Comparison of ENCODE assay signal across 9 mouse cellular contexts in the genomic region with DNA sequence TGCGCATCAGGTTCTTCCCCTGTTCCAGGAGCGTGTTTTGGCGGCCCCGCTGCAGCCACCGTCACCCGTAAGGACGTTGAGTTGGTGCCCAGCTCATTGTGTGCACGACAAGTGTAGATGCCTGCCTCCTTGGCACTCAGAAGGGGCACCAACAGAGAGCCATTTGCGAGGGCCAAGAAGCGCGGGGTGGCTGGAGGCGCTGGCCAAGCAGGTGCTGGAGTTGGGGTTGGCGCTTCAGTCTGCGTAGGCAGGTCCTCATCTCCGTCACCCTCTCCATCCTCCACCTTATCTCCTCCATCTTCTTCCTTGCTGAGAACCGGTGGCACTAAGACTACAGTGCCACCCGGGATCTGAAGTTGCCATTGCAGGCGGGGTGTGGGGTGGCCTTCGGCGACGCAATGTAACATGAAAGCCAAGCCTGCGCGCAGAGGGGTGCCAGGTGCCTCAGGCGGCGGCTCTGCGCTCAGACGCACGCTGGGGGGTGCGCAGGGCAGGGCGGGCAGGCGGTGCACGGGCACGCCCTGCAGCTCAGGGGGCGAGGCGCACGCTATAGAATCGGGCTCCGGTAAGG. TPM values are rescaled to one million over a fixed set of nuclear protein-coding genes. Genes with fewer than 3 reads are reported as not detected.
DNase-seq lines count a peak whose midpoint lies in the region; ATAC-seq lines count a peak whose summit lies in the region.
"Had no signal": no experiment of that assay in that cellular context is flagged by ENCODE, and none has a peak within 500 bp of the region (broad histone marks: within the 10 kb centered on the region; RNA-seq: fewer than 3 reads in every experiment).

No protein-coding gene starts in this region.

- intact Hi-C loops in left cerebral cortex, postnatal 14 days (cut with DNase I): no loop called here

- H3K9ac ChIP-seq in forebrain, embryonic 13.5 days: peak overlapping the region; percentile 75
- peak overlapping the region; percentile 64 for H3K9ac ChIP-seq in midbrain, embryonic 12.5 days (replicated peaks)

- no peaks in the 10 kb centered on the region for H3K9me3 ChIP-seq in forebrain, embryonic 13.5 days (replicated peaks)
- H3K9me3 ChIP-seq in midbrain, embryonic 12.5 days: no peaks in the 10 kb centered on the region

- peak overlapping the region; percentile 93 for H3K27ac ChIP-seq in forebrain, embryonic 13.5 days
- H3K27ac ChIP-seq in midbrain, embryonic 12.5 days (replicated peaks): peak overlapping the region; percentile 88

- H3K36me3 ChIP-seq in forebrain, embryonic 13.5 days (ENCODE audit: poor library complexity, severe bottlenecking): peaks cover 20% of the 10 kb centered on the region; the same call in 1 of the 2 replicates
- H3K36me3 ChIP-seq in midbrain, embryonic 12.5 days: no peaks in the 10 kb centered on the region

- peaks cover 92% of the 10 kb centered on the region for H3K4me1 ChIP-seq in forebrain, embryonic 13.5 days
- H3K4me1 ChIP-seq in midbrain, embryonic 12.5 days: peaks cover 86% of the 10 kb centered on the region

- no peak for ATAC-seq in forebrain, embryonic 13.5 days
- ATAC-seq in midbrain, embryonic 12.5 days (ENCODE audit: low FRiP score, low read depth): no peak

- peak overlapping the region; percentile 75 for H3K4me2 ChIP-seq in forebrain, embryonic 13.5 days
- peak overlapping the region; percentile 52 for H3K4me2 ChIP-seq in midbrain, embryonic 12.5 days (replicated peaks)

- peak overlapping the region; percentile 44 for H3K4me3 ChIP-seq in forebrain, embryonic 13.5 days
- H3K4me3 ChIP-seq in midbrain, embryonic 12.5 days: peak overlapping the region; percentile 42

- peaks cover 98% of the 10 kb centered on the region for H3K27me3 ChIP-seq in forebrain, embryonic 13.5 days
- peaks cover 100% of the 10 kb centered on the region for H3K27me3 ChIP-seq in midbrain, embryonic 12.5 days

- DNase-seq in left cerebral cortex, postnatal 14 days (ENCODE audit: low spot score in 2 of 2): peak; percentile 55 to 72
- DNase-seq in left cerebral cortex, adult 11 months (ENCODE audit: low spot score): no peak
- DNase-seq in cerebellum, postnatal 10 days: peak; percentile 83 to 92
- DNase-seq in urinary bladder, postnatal 14 days (ENCODE audit: low spot score): no peak
- no peak for DNase-seq in kidney, postnatal 25 days
- no peak for DNase-seq in lung, postnatal 14 days

- 2% methylated on average over 38 of the region's 38 CpGs for WGBS in forebrain, embryonic 13.5 days
- 2% methylated on average over 38 of the region's 38 CpGs for WGBS in midbrain, embryonic 12.5 days

RNA-seq across cellular contexts. Expression of gene Islr, which starts 5.2 kb away (rescaled TPM):
- 10 to 100 TPM; 15.8 to 16.2 TPM for total RNA-seq in left cerebral cortex, postnatal 14 days (2021)
- 10.0 and 11.2 TPM in 2 replicates for polyA plus RNA-seq in forebrain, embryonic 13.5 days (2015; fragmentation: Nextera tagmentation; extraction: Ambion mirVana)
- polyA plus RNA-seq in midbrain, embryonic 12.5 days (2016; fragmentation: Nextera tagmentation; extraction: Ambion mirVana): 25.1 and 42.6 TPM in 2 replicates

RNA-seq across cellular contexts. Expression of gene Islr2, which starts 5.2 kb away (rescaled TPM):
- 10 to 100 TPM; 86.1 to 99.6 TPM for total RNA-seq in left cerebral cortex, postnatal 14 days (2021)
- polyA plus RNA-seq in forebrain, embryonic 13.5 days (2015; fragmentation: Nextera tagmentation; extraction: Ambion mirVana): 50.1 and 56.9 TPM in 2 replicates
- 27.0 and 27.8 TPM in 2 replicates for polyA plus RNA-seq in midbrain, embryonic 12.5 days (2016; fragmentation: Nextera tagmentation; extraction: Ambion mirVana)
- total RNA-seq: liver, adult 2 months had no signal
- polyA plus RNA-seq: liver, adult 2 months had no signal

RNA-seq across cellular contexts. Expression of gene Pml, which starts 50.7 kb away (rescaled TPM):
- 10 to 100 TPM; 12.2 to 13.6 TPM for total RNA-seq in left cerebral cortex, postnatal 14 days (2021)
- 7.1 and 8.3 TPM in 2 replicates for polyA plus RNA-seq in forebrain, embryonic 13.5 days (2015; fragmentation: Nextera tagmentation; extraction: Ambion mirVana)
- 9.7 and 9.8 TPM in 2 replicates for polyA plus RNA-seq in midbrain, embryonic 12.5 days (2016; fragmentation: Nextera tagmentation; extraction: Ambion mirVana)

RNA-seq across cellular contexts. Expression of gene Stoml1, which starts 54.1 kb away (rescaled TPM):
- 10 to 100 TPM; 71.8 to 76.7 TPM for total RNA-seq in left cerebral cortex, postnatal 14 days (2021)
- 71.6 and 77.9 TPM in 2 replicates for polyA plus RNA-seq in forebrain, embryonic 13.5 days (2015; fragmentation: Nextera tagmentation; extraction: Ambion mirVana)
- 64.1 and 65.2 TPM in 2 replicates for polyA plus RNA-seq in midbrain, embryonic 12.5 days (2016; fragmentation: Nextera tagmentation; extraction: Ambion mirVana)

Comparison
In these comparisons a context has a peak if more than half of its experiments do, and no peak if none do; other contexts are left out.
1. DNase-seq: peak in left cerebral cortex, postnatal 14 days (2 of 2) and cerebellum, postnatal 10 days (2 of 2); none in left cerebral cortex, adult 11 months (single experiment), urinary bladder, postnatal 14 days (single experiment), kidney, postnatal 25 days (0 of 2) and lung, postnatal 14 days (single experiment).